Mouse (Mus musculus) embryonic facial prominence, embryonic 10.5 days (tissue): ENCODE data around the gene Sphkap. TPM values are rescaled to one million over a fixed set of nuclear protein-coding genes. Genes with fewer than 3 reads are reported as not detected.

Source experiments
- DNase-seq: peaks from one replicate; pipeline ENCODE4 v3.0.0-alpha.2; 2017; ENCODE audit warnings: low spot score
- H3K27ac ChIP-seq: fragments of 300-500 bp; sonication (generic); replicated peaks from 2 replicates; pipeline ENCODE4 v1.5.1; 2016; ENCODE audit warnings: mild to moderate bottlenecking
- H3K27me3 ChIP-seq: fragments of 300-500 bp; sonication (generic); replicated peaks from 2 replicates; pipeline ENCODE4 v1.6.1; 2016; ENCODE audit warnings: low read depth, mild to moderate bottlenecking; ENCODE audit not compliant: poor library complexity, severe bottlenecking
- H3K36me3 ChIP-seq: fragments of 300-500 bp; sonication (generic); replicated peaks from 2 replicates; pipeline ENCODE4 v1.6.1; 2016; ENCODE audit warnings: mild to moderate bottlenecking, moderate library complexity
- H3K4me1 ChIP-seq: fragments of 300-500 bp; sonication (generic); 2 replicates; pipeline ENCODE4 v1.6.1; 2016
- H3K4me3 ChIP-seq: fragments of 300-500 bp; sonication (generic); 2 replicates; pipeline ENCODE4 v1.5.1; 2016; ENCODE audit warnings: mild to moderate bottlenecking, moderate library complexity
- H3K9me3 ChIP-seq: fragments of 300-500 bp; sonication (generic); 2 replicates; pipeline ENCODE4 v1.6.1; 2016; ENCODE audit warnings: mild to moderate bottlenecking
- WGBS: fragments of 180-500 bp; shearing (Covaris S2); methylation state at CpG from one replicate; pipeline ENCODE4 v1.1.7; 2016; 5-methylcytosine and 5-hydroxymethylcytosine counted together
- polyA plus RNA-seq: library from polyadenylated mRNA; unstranded; fragments of >200 nt; fragmentation: Nextera tagmentation; extraction: Ambion mirVana; gene quantifications from 2 replicates; pipeline ENCODE4 v1.2.1, GENCODE M21; 2016

Gene Sphkap
- polyA plus RNA-seq, 1 experiment from 2014 or later: 0.56 TPM

GRCm38 (mm10) chr1:83276637-83277036 lies 131.4 kb downstream of the Sphkap start:
- 88% methylated on average over 9 of the region's 9 CpGs for WGBS
- no peak overlapping the region for H3K27ac ChIP-seq
- peaks cover 14% of the 10 kb centered on the region; the same call in 1 of the 2 replicates for H3K4me1 ChIP-seq
- H3K9me3 ChIP-seq: no peaks in the 10 kb centered on the region
- DNase-seq: no peak
- H3K36me3 ChIP-seq: no peaks in the 10 kb centered on the region
- no peak overlapping the region for H3K4me3 ChIP-seq
- no peaks in the 10 kb centered on the region for H3K27me3 ChIP-seq

GRCm38 (mm10) chr1:83251746-83252145 lies 156.3 kb downstream of the Sphkap start:
- WGBS: 84% methylated on average over 1 of the region's 1 CpGs
- Histone ChIP-seq H3K27me3 (no peaks in the 10 kb centered on the region), H3K27ac (no peak overlapping the region), H3K36me3 (no peaks in the 10 kb centered on the region), H3K9me3 (no peaks in the 10 kb centered on the region), H3K4me1 (no peaks in the 10 kb centered on the region), H3K4me3 (no peak overlapping the region)
- DNase-seq: no peak

- no peaks in the 10 kb centered on the region for H3K4me1 ChIP-seq
- 92% methylated on average over 1 of the region's 1 CpGs for WGBS
These were observed 159.7 kb downstream of the Sphkap start for GRCm38 (mm10) chr1:83248235-83248746.

GRCm38 (mm10) chr1:83227946-83228345 lies 180.1 kb downstream of the Sphkap start:
- WGBS: 90% methylated on average over 3 of the region's 3 CpGs
- Histone ChIP-seq H3K27me3 (no peaks in the 10 kb centered on the region), H3K9me3 (no peaks in the 10 kb centered on the region), H3K4me3 (no peak overlapping the region), H3K36me3 (no peaks in the 10 kb centered on the region), H3K4me1 (no peaks in the 10 kb centered on the region), H3K27ac (no peak overlapping the region)
- no peak for DNase-seq

More at GRCm38 (mm10) chr1:83248235-83248746, 159.7 kb downstream of the Sphkap start:
- no peaks in the 10 kb centered on the region for H3K36me3 ChIP-seq
- H3K4me3 ChIP-seq: no peak overlapping the region
- H3K9me3 ChIP-seq: no peaks in the 10 kb centered on the region
- no peaks in the 10 kb centered on the region for H3K27me3 ChIP-seq
- H3K27ac ChIP-seq: no peak overlapping the region
- no peak for DNase-seq

- Histone ChIP-seq H3K27me3 (no peaks in the 10 kb centered on the region), H3K27ac (no peak overlapping the region), H3K9me3 (no peaks in the 10 kb centered on the region), H3K4me3 (no peak overlapping the region), H3K4me1 (no peaks in the 10 kb centered on the region), H3K36me3 (no peaks in the 10 kb centered on the region)
- DNase-seq: no peak
These were observed 183.5 kb downstream of the Sphkap start for GRCm38 (mm10) chr1:83224423-83224960.

GRCm38 (mm10) chr1:83223072-83223471 lies 184.9 kb downstream of the Sphkap start:
- Histone ChIP-seq H3K9me3 (no peaks in the 10 kb centered on the region), H3K27me3 (no peaks in the 10 kb centered on the region), H3K27ac (no peak overlapping the region), H3K36me3 (no peaks in the 10 kb centered on the region), H3K4me1 (no peaks in the 10 kb centered on the region), H3K4me3 (no peak overlapping the region)
- 79% methylated on average over 1 of the region's 1 CpGs for WGBS
- DNase-seq: no peak

GRCm38 (mm10) chr1:83218260-83218659 lies 189.7 kb downstream of the Sphkap start:
- 45% methylated on average over 1 of the region's 1 CpGs for WGBS
- Histone ChIP-seq H3K27me3 (no peaks in the 10 kb centered on the region), H3K9me3 (no peaks in the 10 kb centered on the region), H3K4me3 (no peak overlapping the region), H3K27ac (no peak overlapping the region), H3K4me1 (no peaks in the 10 kb centered on the region), H3K36me3 (no peaks in the 10 kb centered on the region)
- no peak for DNase-seq

- Histone ChIP-seq H3K27ac (no peak overlapping the region), H3K9me3 (no peaks in the 10 kb centered on the region), H3K27me3 (no peaks in the 10 kb centered on the region), H3K36me3 (no peaks in the 10 kb centered on the region), H3K4me1 (no peaks in the 10 kb centered on the region), H3K4me3 (no peak overlapping the region)
- 84% methylated on average over 1 of the region's 1 CpGs for WGBS
- no peak for DNase-seq
These were observed 198.0 kb downstream of the Sphkap start for GRCm38 (mm10) chr1:83209981-83210380.

Other genes starting within 250 kb of the Sphkap start
- gene Daw1, start 248.4 kb downstream of the Sphkap start, polyA plus RNA-seq: 0.18 TPM in 1 of 2 replicates, not detected in the other